Mouse (Mus musculus) CD4-positive helper T cell, adult 2 months (primary cell): ENCODE measurements around the gene Amtn.
"Not testable (repeated sequence)": the region's sequence is repeated elsewhere in the genome, so short reads cannot be mapped to it uniquely, and the experiment has no call there.

ENCODE experiments used
- DNase-seq: peaks from one replicate; pipeline ENCODE4 v3.0.0-alpha.2; 2012; ENCODE audit warnings: low read depth, missing footprints, low spot score

The Amtn gene

DNA sequence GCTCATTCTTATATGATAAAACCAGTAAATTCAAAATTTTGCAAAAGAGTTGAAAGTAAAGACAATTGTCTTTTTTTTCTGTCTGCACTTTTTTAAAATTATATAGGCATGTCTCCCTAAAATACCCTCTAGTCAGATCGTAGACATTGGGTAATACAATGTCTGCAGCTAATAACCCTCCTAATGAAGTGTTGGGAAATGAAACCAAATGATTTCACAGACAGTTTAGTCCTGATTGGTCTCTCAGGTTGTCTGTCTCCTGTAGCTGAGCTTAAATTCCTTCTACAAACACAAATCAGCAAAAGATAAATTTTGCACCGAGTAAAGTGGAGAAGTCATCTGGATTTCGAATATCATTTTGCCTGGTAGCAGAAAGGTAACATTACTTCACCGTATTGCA lies at the start of gene Amtn:
Gene Amtn (plus strand): TSS at position 301 of the 400 bp plus-strand sequence.
- DNase-seq = no peak

- not testable (repeated sequence) for DNase-seq
These were observed 27.4 kb upstream of the Amtn start for GRCm38 (mm10) chr5:88348533-88348932.

GRCm38 (mm10) chr5:88364768-88365167 lies 11.1 kb upstream of the Amtn start:
- peak; percentile 11 for DNase-seq

- no peak for DNase-seq
These were observed 9.0 kb upstream of the Amtn start for GRCm38 (mm10) chr5:88366886-88367285.

- no peak for DNase-seq
These were observed 5.2 kb upstream of the Amtn start for GRCm38 (mm10) chr5:88370578-88371232.

DNA sequence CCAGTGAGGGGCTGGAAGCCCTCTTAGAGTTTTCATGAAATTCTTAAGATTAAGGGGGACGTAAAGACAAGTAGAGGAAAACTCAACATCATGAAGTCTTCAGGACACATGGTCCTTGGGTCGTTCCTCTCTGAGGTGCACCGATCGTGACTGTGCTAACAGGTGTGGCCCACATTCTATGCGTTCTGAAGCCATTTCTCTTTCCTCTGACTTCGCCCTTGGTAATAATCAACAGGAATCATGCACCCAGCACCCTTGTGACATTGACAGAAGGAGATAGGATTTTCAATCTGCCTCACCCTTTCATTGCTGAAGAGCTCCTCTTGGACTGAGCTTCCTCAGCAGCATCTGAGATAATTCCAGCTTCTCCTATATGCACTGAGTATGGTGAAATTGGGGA lies 3.3 kb upstream of the Amtn start:
- DNase-seq = no peak

GRCm38 (mm10) chr5:88391960-88392359 lies 16.1 kb downstream of the Amtn start:
- DNase-seq = not testable (repeated sequence)

DNA sequence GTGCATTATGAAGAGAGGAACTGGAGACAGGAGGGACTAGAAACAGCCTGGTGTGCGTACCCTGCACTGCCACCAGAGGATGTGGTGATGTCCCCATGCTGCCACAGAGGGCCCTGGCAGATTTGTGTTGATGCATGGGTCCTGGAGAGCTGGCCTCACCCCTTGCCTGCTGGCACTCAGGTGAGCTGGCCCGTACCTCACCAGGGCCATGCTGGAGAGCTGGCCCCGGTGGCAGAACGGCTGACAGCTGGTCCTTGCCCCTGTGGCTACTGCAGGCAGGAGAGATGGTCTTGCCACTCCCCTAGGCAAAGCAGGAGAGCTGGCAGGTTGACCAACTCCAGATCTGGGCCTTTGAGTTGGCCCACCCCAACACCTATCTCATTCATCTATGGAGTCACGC lies 22.7 kb downstream of the Amtn start:
- DNase-seq = no peak

DNA sequence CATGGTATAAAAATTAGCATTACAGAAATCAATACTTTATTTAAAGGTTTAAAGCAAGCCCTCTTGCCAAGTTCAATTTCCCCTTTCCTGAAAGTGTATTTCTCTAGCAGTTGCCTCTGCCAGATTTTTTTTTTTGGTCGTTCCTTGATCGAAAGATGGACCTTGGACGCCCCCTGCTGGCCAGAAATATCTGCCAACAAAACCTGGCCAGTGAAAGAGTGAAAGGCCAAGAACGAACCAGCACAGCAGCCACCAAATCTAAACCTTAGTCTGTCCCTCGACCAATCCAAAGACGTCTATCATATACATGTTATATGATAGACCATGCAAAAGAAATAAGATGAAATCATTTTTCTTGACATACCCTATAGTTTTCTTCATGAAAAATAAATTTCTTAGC lies 23.9 kb downstream of the Amtn start:
- peak; percentile 4 for DNase-seq

DNA sequence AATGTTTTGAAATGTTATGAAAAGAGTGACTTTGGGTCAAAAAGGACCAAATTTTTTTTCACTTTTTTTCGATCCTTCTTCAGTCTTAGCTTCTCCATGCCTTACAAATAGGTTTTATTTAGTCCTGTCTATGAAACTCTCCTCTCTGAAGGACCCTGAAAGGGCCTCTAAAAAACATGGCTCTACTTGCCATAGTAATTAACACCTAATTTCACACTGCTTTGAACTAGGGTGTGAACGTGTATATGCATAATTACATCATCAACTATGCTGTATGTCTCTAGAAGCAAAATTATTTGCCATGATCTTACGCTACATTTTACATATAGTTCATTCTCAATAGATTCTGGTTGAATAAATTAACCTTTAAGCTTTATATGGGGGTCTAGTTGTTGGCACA lies 25.6 kb downstream of the Amtn start:
- no peak for DNase-seq

DNA sequence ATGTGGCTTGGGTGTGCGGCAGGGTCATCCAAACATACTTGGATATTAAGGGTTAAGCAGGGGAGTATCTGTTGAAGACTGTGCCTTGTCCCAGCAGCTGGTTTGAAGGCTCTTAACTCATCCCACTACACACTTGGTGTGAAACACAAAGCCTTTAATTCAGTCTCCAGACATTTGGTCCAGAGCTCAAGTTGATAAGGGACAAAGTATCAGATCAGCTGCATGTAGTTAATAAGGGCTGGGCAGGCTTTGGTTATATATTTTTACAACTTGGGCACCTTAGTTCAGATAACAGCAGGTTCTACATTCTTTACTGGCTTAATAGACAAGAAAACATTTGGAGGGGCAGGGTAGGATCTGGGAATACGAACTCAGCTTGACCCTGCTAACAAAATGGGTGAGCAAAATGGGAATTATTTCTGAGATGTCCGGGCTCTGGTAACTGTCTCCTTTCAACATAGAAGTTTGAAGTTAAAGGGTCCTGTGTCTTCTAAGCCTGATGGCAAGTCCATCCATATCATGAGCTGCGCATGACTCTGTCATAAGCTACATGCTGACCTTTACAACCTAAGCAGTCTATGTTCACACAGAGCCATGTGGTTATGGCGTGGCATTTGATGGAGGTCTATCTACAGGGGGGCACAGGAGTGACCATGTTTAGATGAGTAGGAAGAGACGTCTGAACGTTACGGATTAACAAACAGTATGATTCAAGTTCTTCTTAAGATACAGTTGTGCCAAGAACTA lies 44.6 kb downstream of the Amtn start:
- DNase-seq = no peak

DNA sequence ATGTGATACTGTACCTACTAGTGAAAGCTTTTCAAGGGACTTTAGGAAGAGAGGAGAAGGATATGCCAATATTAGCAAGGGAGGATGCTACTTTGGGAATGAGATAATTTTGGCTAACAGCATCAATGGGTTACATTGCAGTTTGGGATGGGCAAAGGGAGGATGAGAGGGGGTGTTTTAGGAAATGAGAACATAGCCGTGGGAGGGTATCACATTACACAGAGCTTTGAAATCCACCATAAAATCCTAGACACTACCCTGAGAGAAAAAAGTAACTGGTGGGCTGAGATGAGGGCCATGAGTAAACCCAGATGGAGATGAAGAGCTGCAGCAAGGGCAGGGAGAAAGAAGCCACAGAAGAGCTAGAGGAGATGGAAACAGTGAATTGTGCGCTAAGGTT lies 49.0 kb downstream of the Amtn start:
- not testable (repeated sequence) for DNase-seq

- no peak for DNase-seq
These were observed 50.8 kb downstream of the Amtn start for GRCm38 (mm10) chr5:88426753-88427152.
